Mouse (Mus musculus): ENCODE measurements around the gene Syvn1.

GRCm38 (mm10) chr19:6071261-6071660 lies 24.9 kb downstream of the Syvn1 start:
- TF ChIP-seq POLR2A (IDR thresholded peaks at IDR 0.05; ENCODE audit: low read depth, low read length) (no peak), CTCF (conservative IDR thresholded peaks at IDR 0.05; ENCODE audit: insufficient read depth, insufficient read length, low read depth, low read length) (no peak)

Data from kidney, adult 2 months (tissue).